Mouse (Mus musculus) G1E-ER4 (cell line): ENCODE measurements around the gene Tedc1. TPM values are rescaled to one million over a fixed set of nuclear protein-coding genes. Genes with fewer than 3 reads are reported as not detected.

ENCODE experiments used
- GATA1 ChIP-seq: IDR thresholded peaks from one replicate; pipeline ENCODE4 v1.8.0; 2012; ENCODE audit warnings: low read length, inconsistent platforms
- polyA plus RNA-seq: library from polyadenylated mRNA; stranded (reverse); fragments of >175 nt; gene quantifications from 2 replicates; pipeline ENCODE4 v1.2.3, GENCODE M21; 2012

Gene Tedc1
- polyA plus RNA-seq, 1 experiment = 32.0 TPM

DNA sequence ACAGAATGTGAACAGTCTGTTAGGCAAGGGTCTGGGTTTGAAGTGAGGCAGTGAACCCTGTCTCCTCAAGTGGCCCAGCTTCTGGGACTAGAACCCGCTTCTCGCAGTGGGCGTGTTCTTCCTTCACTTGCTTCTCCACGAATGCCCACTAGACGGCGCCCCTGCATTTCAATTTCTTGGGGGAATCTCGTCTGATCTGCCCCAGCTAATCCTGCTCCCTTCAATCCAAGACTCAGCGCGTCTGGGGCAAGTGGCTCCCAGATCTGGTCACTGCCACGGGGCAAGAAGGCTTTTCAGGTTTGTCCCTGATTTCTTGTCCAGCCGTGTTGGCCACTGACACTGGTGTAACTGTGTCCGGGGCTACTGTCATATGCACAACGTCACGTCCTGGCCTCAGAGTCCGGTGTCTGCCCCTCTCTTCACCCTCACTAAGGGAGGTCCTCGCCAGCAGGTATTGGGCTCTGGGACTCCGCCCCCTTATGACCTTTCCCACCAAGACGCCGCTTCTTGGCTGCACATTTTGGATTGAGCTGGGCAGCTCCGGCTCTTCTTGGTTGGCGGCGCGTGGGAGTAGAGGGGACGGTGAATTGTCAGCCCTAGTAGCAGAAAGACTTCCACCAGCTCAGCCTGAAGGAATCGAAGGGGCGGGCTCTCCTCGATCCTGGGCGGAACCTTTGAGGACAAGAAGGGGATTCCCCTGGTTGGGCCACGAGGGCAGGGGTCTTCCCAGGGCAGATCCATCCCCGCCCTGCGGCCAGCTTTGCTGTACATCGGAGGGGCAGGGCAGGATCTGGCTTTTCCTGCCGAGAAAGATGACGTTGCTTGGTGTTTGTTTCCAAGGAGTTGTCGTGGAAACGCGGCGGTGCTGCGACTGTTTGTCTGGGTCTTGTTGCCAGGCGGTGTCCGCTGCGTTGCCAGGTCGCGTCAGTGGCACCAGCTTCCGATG, 9.8 kb upstream of the Tedc1 start, which contains the start of gene Crip1:
Gene Crip1, plus strand, starts transcription at position 205 of the 946 bp plus-strand sequence.
- no peak for TF ChIP-seq GATA1

GRCm38 (mm10) chr12:113147481-113147880, 8.7 kb upstream of the Tedc1 start:
- TF ChIP-seq GATA1 = no peak

DNA sequence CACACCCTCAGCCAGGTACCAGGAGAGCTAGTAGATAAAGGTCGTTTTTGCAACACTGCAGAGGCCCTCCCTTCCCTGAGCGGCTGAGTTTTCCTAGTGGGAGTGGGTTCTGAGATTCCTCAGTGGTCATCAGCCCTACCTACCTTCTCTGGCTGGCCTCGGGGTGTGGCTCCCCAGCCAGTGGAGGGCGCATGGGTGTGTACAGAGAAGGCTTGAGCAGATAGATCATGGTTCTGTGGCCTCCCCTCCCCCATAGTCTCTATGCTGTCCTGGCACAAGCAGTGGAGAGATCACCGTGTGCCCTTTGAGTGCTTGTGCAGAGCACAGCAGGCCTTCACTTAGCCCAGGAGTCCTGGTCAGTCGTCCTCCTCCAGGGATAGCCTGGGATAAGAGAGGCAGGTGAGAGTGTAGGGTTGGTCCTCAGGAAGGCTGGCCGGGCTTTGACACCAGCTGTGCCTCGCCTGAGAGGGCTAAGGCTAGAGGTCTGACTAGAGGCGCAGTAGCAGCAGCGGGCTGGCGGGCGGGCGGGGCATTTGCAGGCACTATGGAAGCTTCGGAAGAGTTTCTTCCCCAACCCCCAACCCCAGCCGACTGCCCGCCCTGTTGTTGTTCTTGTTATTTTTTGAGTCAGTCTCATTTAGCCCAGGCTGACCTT, 7.7 kb upstream of the Tedc1 start:
- TF ChIP-seq GATA1 = no peak

- no peak for TF ChIP-seq GATA1
Measured at GRCm38 (mm10) chr12:113149341-113149740, 6.9 kb upstream of the Tedc1 start.

DNA sequence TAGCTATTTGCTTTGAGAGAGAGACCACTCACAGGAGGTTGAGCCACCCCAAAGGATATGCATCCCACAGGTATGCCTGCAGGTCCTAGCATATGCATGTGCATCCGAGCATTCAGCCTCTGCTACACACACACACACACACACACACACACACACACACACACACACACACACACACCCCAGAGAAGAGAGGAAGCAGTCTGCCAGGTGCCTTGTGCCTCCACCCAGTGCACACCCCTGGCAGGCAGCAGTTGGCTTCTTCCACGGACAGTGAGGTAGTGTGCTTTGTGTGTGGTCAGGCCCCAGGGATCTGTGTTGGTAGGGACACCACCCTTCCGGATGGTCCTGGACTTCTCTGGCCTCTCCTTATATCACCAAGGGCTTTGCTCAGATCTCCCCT, 6.3 kb upstream of the Tedc1 start:
- TF ChIP-seq GATA1 = no peak

DNA sequence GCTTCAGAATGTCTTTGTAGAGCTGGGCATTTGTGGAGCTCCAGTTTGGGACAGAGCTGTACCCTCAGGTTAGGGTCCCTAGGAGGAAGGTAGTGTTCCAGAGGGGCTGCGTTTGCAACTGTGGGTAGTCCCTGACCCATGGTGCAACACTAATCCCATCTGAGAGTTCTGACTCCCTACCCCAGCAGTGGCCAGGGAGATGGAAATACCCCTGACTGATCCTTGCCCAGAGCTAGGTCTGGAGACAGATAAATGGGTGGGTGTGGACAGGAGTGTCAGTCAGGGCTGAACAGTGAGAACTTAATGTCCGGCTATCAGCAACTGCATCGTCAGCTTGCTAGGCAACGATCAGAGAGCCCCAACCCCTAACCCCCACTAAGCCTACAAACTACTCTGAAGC, 5.6 kb upstream of the Tedc1 start:
- TF ChIP-seq GATA1 = no peak

DNA sequence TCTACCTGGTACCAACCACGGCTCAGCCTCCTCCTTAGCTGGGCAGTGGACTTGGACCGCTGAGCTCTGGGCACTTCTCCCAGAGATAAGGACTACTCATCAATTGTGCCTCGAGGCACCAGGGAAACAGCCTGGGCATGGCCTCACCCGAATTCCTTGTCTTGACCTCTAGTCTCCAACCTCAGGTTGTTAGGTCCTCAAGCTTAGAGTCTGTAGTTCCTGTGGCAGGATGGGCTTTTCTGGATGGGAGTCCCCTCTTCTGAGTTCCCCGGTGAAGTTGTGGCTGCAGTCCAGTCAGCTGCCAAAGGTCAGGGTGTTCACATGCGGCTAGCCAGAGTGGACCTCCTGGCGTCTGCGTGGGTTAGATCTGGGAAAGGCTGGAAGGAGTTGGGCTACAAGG, 5.2 kb upstream of the Tedc1 start:
- no peak for TF ChIP-seq GATA1

GRCm38 (mm10) chr12:113151661-113152271, 4.5 kb upstream of the Tedc1 start:
- no peak for TF ChIP-seq GATA1

DNA sequence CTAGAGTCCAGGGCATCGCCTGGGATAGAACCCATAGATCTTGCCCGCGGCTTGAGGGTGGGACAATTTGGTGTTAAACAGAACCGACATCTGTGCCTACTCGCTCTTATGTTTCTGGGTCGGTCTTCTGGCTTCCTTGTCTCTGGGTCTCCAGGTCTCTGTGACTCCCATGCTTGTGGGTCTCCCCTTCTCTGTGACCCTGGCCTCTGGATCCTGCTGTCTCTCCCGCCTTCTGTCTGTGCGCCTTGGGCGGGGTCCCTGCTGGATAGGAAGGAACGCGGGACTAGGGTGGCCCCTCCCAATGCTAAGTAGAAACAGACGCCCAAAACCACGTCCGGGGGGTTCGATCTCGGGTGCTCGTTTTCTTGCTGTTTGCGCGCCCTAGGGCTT, 4.0 kb upstream of the Tedc1 start:
- TF ChIP-seq GATA1 = no peak

- no peak for TF ChIP-seq GATA1
Measured at GRCm38 (mm10) chr12:113152991-113153525, 3.2 kb upstream of the Tedc1 start.

DNA sequence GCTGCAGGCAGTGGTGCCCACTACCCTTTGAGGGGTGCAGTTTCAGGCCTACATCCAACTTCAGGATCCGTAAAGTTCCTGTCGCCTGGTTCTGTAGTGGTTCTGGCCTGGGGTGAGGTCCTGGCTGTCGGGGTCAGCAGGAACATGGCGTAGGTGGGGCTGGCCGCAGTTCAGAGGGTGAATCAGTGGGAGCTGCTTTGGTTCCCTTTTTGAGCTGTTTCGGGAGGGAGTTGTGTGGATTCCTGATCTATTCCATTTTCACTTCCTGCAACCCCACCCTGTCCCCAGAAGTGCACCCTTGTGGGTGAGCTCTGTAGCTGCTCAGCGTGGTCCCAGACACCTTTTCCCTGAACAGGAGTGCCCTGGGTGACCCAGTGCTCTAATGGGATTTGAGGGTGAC, 2.2 kb upstream of the Tedc1 start:
- TF ChIP-seq GATA1 = no peak

GRCm38 (mm10) chr12:113154747-113155075, 1.5 kb upstream of the Tedc1 start:
- no peak for TF ChIP-seq GATA1

DNA sequence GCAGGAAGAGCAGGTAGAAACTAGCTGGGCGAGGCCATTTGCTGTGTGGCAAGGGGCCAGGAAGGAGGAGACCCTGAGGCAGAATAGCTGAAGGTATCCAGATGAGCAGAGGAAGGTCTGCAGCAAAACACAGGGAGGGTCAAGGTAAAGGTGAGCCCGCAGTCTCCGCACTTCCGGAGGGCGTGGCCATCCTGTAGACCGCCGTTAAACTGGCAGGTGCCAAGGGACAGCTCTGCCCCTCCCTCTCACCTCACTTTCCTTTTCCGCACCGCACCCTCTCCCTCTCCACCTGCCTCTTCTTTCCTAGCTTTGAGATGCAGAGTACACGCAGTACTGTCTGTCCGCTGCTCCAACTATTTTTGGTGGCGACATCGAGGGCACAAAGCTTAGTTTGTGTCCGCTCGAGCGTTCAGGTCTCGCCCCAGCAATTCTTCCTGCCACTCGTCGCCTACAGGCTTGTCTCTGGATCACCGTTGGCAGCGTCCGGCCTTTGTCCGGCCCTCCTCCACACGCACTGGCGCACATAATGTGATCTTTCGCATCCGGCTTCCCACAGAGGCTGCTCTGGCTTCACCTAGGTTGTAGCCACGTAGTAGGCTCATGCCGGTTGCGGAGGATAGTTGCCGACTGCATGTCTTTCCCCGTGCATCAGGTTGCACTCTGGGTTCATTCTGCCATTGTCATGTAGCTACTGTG, 997 bp upstream of the Tedc1 start:
- no peak for TF ChIP-seq GATA1

GRCm38 (mm10) chr12:113156540-113156929, 314 bp downstream of the Tedc1 start:
- TF ChIP-seq GATA1 = no peak

DNA sequence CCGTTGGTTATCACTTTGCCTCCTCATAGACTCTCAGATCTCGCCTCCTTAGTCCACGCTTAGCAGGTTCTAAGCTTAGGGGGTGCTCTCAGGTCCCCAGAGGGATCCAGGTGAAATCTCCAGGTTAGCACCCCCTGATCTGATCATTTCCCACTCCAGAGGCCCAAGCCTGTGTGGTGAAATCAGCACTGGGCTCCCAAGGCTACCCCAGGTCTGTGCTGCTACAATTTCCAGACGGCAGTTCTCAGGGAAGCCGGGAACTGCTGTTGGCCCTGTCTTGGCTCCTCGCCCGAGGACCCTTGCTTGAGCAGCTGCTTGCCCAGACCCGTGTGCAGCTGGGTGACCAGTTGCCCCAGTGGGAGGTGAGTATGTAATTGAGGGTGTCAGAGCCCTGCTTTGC, 781 bp downstream of the Tedc1 start:
- TF ChIP-seq GATA1 = no peak

DNA sequence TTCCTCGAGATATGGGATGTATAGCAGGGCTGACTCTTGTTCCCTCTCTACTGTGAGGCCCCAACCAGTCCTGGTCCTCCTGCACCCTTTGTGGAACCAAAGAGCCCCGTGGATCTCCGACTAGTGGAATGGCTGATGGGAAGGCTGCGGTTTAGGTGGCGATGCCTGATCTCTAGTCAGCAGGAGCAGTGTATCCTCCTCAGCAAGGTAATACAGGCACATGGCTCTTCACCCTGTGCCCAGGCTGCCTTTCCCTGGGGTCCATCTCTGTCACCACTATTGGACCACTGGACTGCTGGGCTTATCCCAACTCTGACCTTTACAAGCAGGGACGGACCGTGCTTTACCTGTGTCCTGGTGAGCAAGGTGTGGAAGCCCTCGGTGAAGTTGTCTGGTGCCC, 1.3 kb downstream of the Tedc1 start:
- TF ChIP-seq GATA1 = no peak
